Mouse (Mus musculus): ENCODE data around the gene Unc13d. TPM values are rescaled to one million over a fixed set of nuclear protein-coding genes. Genes with fewer than 3 reads are reported as not detected.

Gene Unc13d
- polyA plus RNA-seq, 1 experiment from 2014 or later: 0.84 TPM

Other genes starting within 250 kb of the Unc13d start
- 0.21 TPM in 1 of 2 replicates, not detected in the other for gene Myo15b, start 219.6 kb downstream of the Unc13d start, polyA plus RNA-seq (2015; fragmentation: Nextera tagmentation; extraction: Ambion mirVana)
- gene Smim5, start 178.0 kb downstream of the Unc13d start, polyA plus RNA-seq (2015; fragmentation: Nextera tagmentation; extraction: Ambion mirVana): 1.4 and 1.5 TPM in 2 replicates
- gene Smim6, start 165.9 kb downstream of the Unc13d start, polyA plus RNA-seq (2015; fragmentation: Nextera tagmentation; extraction: Ambion mirVana): 0.80 and 0.86 TPM in 2 replicates
- 56.1 and 62.4 TPM in 2 replicates for gene Sap30bp, start 144.7 kb downstream of the Unc13d start, polyA plus RNA-seq (2015; fragmentation: Nextera tagmentation; extraction: Ambion mirVana)
- 24.4 and 29.6 TPM in 2 replicates for gene Recql5, start 144.5 kb downstream of the Unc13d start, polyA plus RNA-seq (2015; fragmentation: Nextera tagmentation; extraction: Ambion mirVana)
- 0.21 and 0.38 TPM in 2 replicates for gene Itgb4, start 103.3 kb downstream of the Unc13d start, polyA plus RNA-seq (2015; fragmentation: Nextera tagmentation; extraction: Ambion mirVana)
- 74.8 and 86.1 TPM in 2 replicates for gene Galk1, start 65.2 kb downstream of the Unc13d start, polyA plus RNA-seq (2015; fragmentation: Nextera tagmentation; extraction: Ambion mirVana)
- 2,689 and 2,766 TPM in 2 replicates for gene H3f3b, start 50.0 kb downstream of the Unc13d start, polyA plus RNA-seq (2015; fragmentation: Nextera tagmentation; extraction: Ambion mirVana)
- gene Unk, start 47.6 kb downstream of the Unc13d start, polyA plus RNA-seq (2015; fragmentation: Nextera tagmentation; extraction: Ambion mirVana): 38.0 and 42.3 TPM in 2 replicates
- 114 and 115 TPM in 2 replicates for gene Wbp2, start 9.0 kb upstream of the Unc13d start, polyA plus RNA-seq (2015; fragmentation: Nextera tagmentation; extraction: Ambion mirVana)
- gene Trim47, start 49.2 kb upstream of the Unc13d start, polyA plus RNA-seq (2015; fragmentation: Nextera tagmentation; extraction: Ambion mirVana): 2.7 and 2.8 TPM in 2 replicates
- gene Trim65, start 53.2 kb upstream of the Unc13d start, polyA plus RNA-seq (2015; fragmentation: Nextera tagmentation; extraction: Ambion mirVana): 1.2 and 1.6 TPM in 2 replicates
- 79.8 and 86.1 TPM in 2 replicates for gene Mrpl38, start 60.9 kb upstream of the Unc13d start, polyA plus RNA-seq (2015; fragmentation: Nextera tagmentation; extraction: Ambion mirVana)
- 58.5 and 71.5 TPM in 2 replicates for gene Fbf1, start 90.2 kb upstream of the Unc13d start, polyA plus RNA-seq (2015; fragmentation: Nextera tagmentation; extraction: Ambion mirVana)
- gene Ten1, start 120.9 kb upstream of the Unc13d start, polyA plus RNA-seq (2015; fragmentation: Nextera tagmentation; extraction: Ambion mirVana): 75.3 and 81.6 TPM in 2 replicates
- 35.0 and 43.3 TPM in 2 replicates for gene Acox1, start 121.1 kb upstream of the Unc13d start, polyA plus RNA-seq (2015; fragmentation: Nextera tagmentation; extraction: Ambion mirVana)
- 0.12 and 0.14 TPM in 2 replicates for gene Evpl, start 160.1 kb upstream of the Unc13d start, polyA plus RNA-seq (2015; fragmentation: Nextera tagmentation; extraction: Ambion mirVana)
- 71.8 and 72.1 TPM in 2 replicates for gene Srp68, start 196.3 kb upstream of the Unc13d start, polyA plus RNA-seq (2015; fragmentation: Nextera tagmentation; extraction: Ambion mirVana)
- gene Galr2, start 203.0 kb upstream of the Unc13d start, polyA plus RNA-seq (2015; fragmentation: Nextera tagmentation; extraction: Ambion mirVana): 0.09 and 0.16 TPM in 2 replicates
- 88.9 and 89.2 TPM in 2 replicates for gene Exoc7, start 229.3 kb upstream of the Unc13d start, polyA plus RNA-seq (2015; fragmentation: Nextera tagmentation; extraction: Ambion mirVana)